Mouse (Mus musculus) liver, embryonic 13.5 days (tissue): ENCODE results near the gene Prkcb. TPM values are rescaled to one million over a fixed set of nuclear protein-coding genes. Genes with fewer than 3 reads are reported as not detected.

Source experiments
- ATAC-seq: fragments of 200-750 bp; cut with Nextera tagmentation; 2 replicates; pipeline ENCODE4 v1.8.0; 2017; ENCODE audit warnings: low read depth, mild to moderate bottlenecking, moderate number of reproducible peaks, moderate library complexity
- DNase-seq: peaks from one replicate; pipeline ENCODE4 v3.0.0; 2022
- H3K27ac ChIP-seq: fragments of 300-500 bp; sonication (generic); 2 replicates; pipeline ENCODE4 v1.5.1; 2015; ENCODE audit warnings: moderate library complexity, mild to moderate bottlenecking, inconsistent platforms
- H3K27me3 ChIP-seq: fragments of 300-500 bp; sonication (generic); 2 replicates; pipeline ENCODE4 v1.6.1; 2015; ENCODE audit warnings: mild to moderate bottlenecking, inconsistent platforms
- H3K36me3 ChIP-seq: fragments of 300-500 bp; sonication (generic); 2 replicates; pipeline ENCODE4 v1.6.1; 2015; ENCODE audit warnings: mild to moderate bottlenecking, inconsistent platforms
- H3K4me1 ChIP-seq: fragments of 300-500 bp; sonication (generic); replicated peaks from 2 replicates; pipeline ENCODE4 v1.6.1; 2015; ENCODE audit warnings: inconsistent platforms
- H3K4me2 ChIP-seq: fragments of 300-500 bp; sonication (generic); 2 replicates; pipeline ENCODE4 v1.6.1; 2015; ENCODE audit warnings: inconsistent platforms, mild to moderate bottlenecking, moderate library complexity
- H3K4me3 ChIP-seq: fragments of 300-500 bp; sonication (generic); replicated peaks from 2 replicates; pipeline ENCODE4 v1.5.1; 2015; ENCODE audit warnings: mild to moderate bottlenecking, inconsistent platforms
- H3K9ac ChIP-seq: fragments of 300-500 bp; sonication (generic); 2 replicates; pipeline ENCODE4 v1.6.1; 2015; ENCODE audit warnings: mild to moderate bottlenecking, inconsistent platforms
- H3K9me3 ChIP-seq: fragments of 300-500 bp; sonication (generic); replicated peaks from 2 replicates; pipeline ENCODE4 v1.6.1; 2016; ENCODE audit warnings: inconsistent platforms
- WGBS: fragments of 180-500 bp; shearing (Covaris S2); methylation state at CpG from one replicate; pipeline ENCODE4 v1.1.7; 2015; ENCODE audit not compliant: insufficient replicate concordance; 5-methylcytosine and 5-hydroxymethylcytosine counted together
- polyA plus RNA-seq: library from polyadenylated mRNA; unstranded; fragments of >200 nt; fragmentation: Nextera tagmentation; extraction: Ambion mirVana; gene quantifications from 2 replicates; pipeline ENCODE4 v1.2.1, GENCODE M21; 2015

Gene Prkcb
- polyA plus RNA-seq, 1 experiment from 2014 or later = 2.3 TPM

- DNase-seq = no peak
- Histone ChIP-seq H3K9me3 (no peaks in the 10 kb centered on the region), H3K4me3 (no peak overlapping the region), H3K4me1 (no peaks in the 10 kb centered on the region), H3K4me2 (no peak overlapping the region), H3K27me3 (no peaks in the 10 kb centered on the region), H3K27ac (no peak overlapping the region), H3K36me3 (no peaks in the 10 kb centered on the region), H3K9ac (no peak overlapping the region)
- 64% methylated on average over 14 of the region's 14 CpGs for WGBS
- no peak for ATAC-seq
Measured at GRCm38 (mm10) chr7:122584421-122585151, 296.0 kb downstream of the Prkcb start.

GRCm38 (mm10) chr7:122595897-122596296 is 307.3 kb downstream of the Prkcb start:
- no peak overlapping the region for H3K4me2 ChIP-seq
- H3K9ac ChIP-seq = no peak overlapping the region
- no peaks in the 10 kb centered on the region for H3K4me1 ChIP-seq
- ATAC-seq (no peak), DNase-seq (no peak)
- no peaks in the 10 kb centered on the region for H3K27me3 ChIP-seq
- 70% methylated on average over 10 of the region's 10 CpGs for WGBS
- H3K27ac ChIP-seq = no peak overlapping the region
- no peak overlapping the region for H3K4me3 ChIP-seq
- no peaks in the 10 kb centered on the region for H3K9me3 ChIP-seq
- no peaks in the 10 kb centered on the region for H3K36me3 ChIP-seq

- DNase-seq = no peak
- Histone ChIP-seq H3K36me3 (no peaks in the 10 kb centered on the region), H3K27ac (no peak overlapping the region), H3K27me3 (no peaks in the 10 kb centered on the region), H3K4me3 (no peak overlapping the region), H3K4me1 (no peaks in the 10 kb centered on the region), H3K9me3 (no peaks in the 10 kb centered on the region), H3K9ac (no peak overlapping the region), H3K4me2 (no peak overlapping the region)
- 59% methylated on average over 9 of the region's 9 CpGs for WGBS
- no peak for ATAC-seq
Measured at GRCm38 (mm10) chr7:122596596-122597170, 308.1 kb downstream of the Prkcb start.

GRCm38 (mm10) chr7:122597313-122597712 is 308.8 kb downstream of the Prkcb start:
- WGBS = 73% methylated on average over 7 of the region's 7 CpGs
- Histone ChIP-seq H3K4me2 (no peak overlapping the region), H3K9ac (no peak overlapping the region), H3K4me1 (no peaks in the 10 kb centered on the region), H3K27ac (no peak overlapping the region), H3K9me3 (no peaks in the 10 kb centered on the region), H3K36me3 (no peaks in the 10 kb centered on the region), H3K4me3 (no peak overlapping the region), H3K27me3 (no peaks in the 10 kb centered on the region)
- no peak for ATAC-seq
- no peak for DNase-seq

GRCm38 (mm10) chr7:122600856-122601255 is 312.3 kb downstream of the Prkcb start:
- 63% methylated on average over 7 of the region's 7 CpGs for WGBS

GRCm38 (mm10) chr7:122605066-122605465 is 316.5 kb downstream of the Prkcb start:
- no peak overlapping the region for H3K27ac ChIP-seq
- H3K4me3 ChIP-seq = no peak overlapping the region
- no peak overlapping the region for H3K4me2 ChIP-seq
- H3K9ac ChIP-seq = no peak overlapping the region
- ATAC-seq (no peak), DNase-seq (no peak)
- no peaks in the 10 kb centered on the region for H3K9me3 ChIP-seq
- no peaks in the 10 kb centered on the region for H3K36me3 ChIP-seq
- WGBS = 53% methylated on average over 5 of the region's 5 CpGs
- H3K4me1 ChIP-seq = no peaks in the 10 kb centered on the region
- H3K27me3 ChIP-seq = no peaks in the 10 kb centered on the region

More at GRCm38 (mm10) chr7:122600856-122601255, 312.3 kb downstream of the Prkcb start:
- Histone ChIP-seq H3K4me3 (no peak overlapping the region), H3K27ac (no peak overlapping the region), H3K4me2 (no peak overlapping the region), H3K4me1 (no peaks in the 10 kb centered on the region), H3K36me3 (no peaks in the 10 kb centered on the region), H3K9ac (no peak overlapping the region), H3K27me3 (no peaks in the 10 kb centered on the region), H3K9me3 (no peaks in the 10 kb centered on the region)
- no peak for ATAC-seq
- DNase-seq = no peak

GRCm38 (mm10) chr7:122609420-122609819 is 320.9 kb downstream of the Prkcb start:
- Histone ChIP-seq H3K4me3 (no peak overlapping the region), H3K4me2 (no peak overlapping the region), H3K36me3 (no peaks in the 10 kb centered on the region), H3K27me3 (no peaks in the 10 kb centered on the region), H3K9me3 (no peaks in the 10 kb centered on the region), H3K4me1 (no peaks in the 10 kb centered on the region), H3K27ac (no peak overlapping the region), H3K9ac (no peak overlapping the region)
- 44% methylated on average over 4 of the region's 4 CpGs for WGBS
- no peak for ATAC-seq
- DNase-seq = no peak

- 56% methylated on average over 7 of the region's 7 CpGs for WGBS
- H3K9me3 ChIP-seq = no peaks in the 10 kb centered on the region
- no peaks in the 10 kb centered on the region for H3K36me3 ChIP-seq
- no peaks in the 10 kb centered on the region for H3K27me3 ChIP-seq
- H3K4me3 ChIP-seq = no peak overlapping the region
- no peaks in the 10 kb centered on the region for H3K4me1 ChIP-seq
- DNase-seq (no peak), ATAC-seq (no peak)
- no peak overlapping the region for H3K9ac ChIP-seq
- H3K4me2 ChIP-seq = no peak overlapping the region
- no peak overlapping the region for H3K27ac ChIP-seq
Measured at GRCm38 (mm10) chr7:122610161-122610560, 321.6 kb downstream of the Prkcb start.

- Histone ChIP-seq H3K27ac (no peak overlapping the region), H3K4me1 (no peaks in the 10 kb centered on the region), H3K27me3 (no peaks in the 10 kb centered on the region), H3K9ac (no peak overlapping the region), H3K36me3 (no peaks in the 10 kb centered on the region), H3K9me3 (no peaks in the 10 kb centered on the region), H3K4me2 (no peak overlapping the region), H3K4me3 (no peak overlapping the region)
- DNase-seq (no peak), ATAC-seq (no peak)
- 46% methylated on average over 4 of the region's 4 CpGs for WGBS
Measured at GRCm38 (mm10) chr7:122613876-122614275, 325.3 kb downstream of the Prkcb start.

- WGBS = 55% methylated on average over 9 of the region's 9 CpGs
- Histone ChIP-seq H3K36me3 (no peaks in the 10 kb centered on the region), H3K4me3 (no peak overlapping the region), H3K4me2 (no peak overlapping the region), H3K27me3 (no peaks in the 10 kb centered on the region), H3K27ac (no peak overlapping the region), H3K4me1 (no peaks in the 10 kb centered on the region), H3K9ac (no peak overlapping the region), H3K9me3 (peaks cover 5% of the 10 kb centered on the region; the same call in 1 of the 2 replicates)
- DNase-seq (no peak), ATAC-seq (no peak)
Measured at GRCm38 (mm10) chr7:122622125-122622774, 333.7 kb downstream of the Prkcb start.

- Histone ChIP-seq H3K4me3 (no peak overlapping the region), H3K4me2 (no peak overlapping the region), H3K36me3 (no peaks in the 10 kb centered on the region), H3K9me3 (peaks cover 5% of the 10 kb centered on the region; the same call in 1 of the 2 replicates), H3K27me3 (no peaks in the 10 kb centered on the region), H3K9ac (no peak overlapping the region), H3K4me1 (no peaks in the 10 kb centered on the region), H3K27ac (no peak overlapping the region)
- no peak for DNase-seq
- 43% methylated on average over 1 of the region's 1 CpGs for WGBS
- no peak for ATAC-seq
Measured at GRCm38 (mm10) chr7:122623753-122624152, 335.2 kb downstream of the Prkcb start.
